Mouse (Mus musculus) spleen, postnatal 10 days (tissue): ENCODE measurements at regions not wholly inside any gene's neighbourhood (a gene's known extent, or its start where the extent isn't known, plus 50 kb on each side); places are given as distances from the start of the nearest gene placed in this dataset.

Source experiments
- DNase-seq, 2 experiments: peaks; one replicate each; pipeline ENCODE4 v3.0.0; 2021 to 2022; ENCODE audit warnings: low spot score in 2 of 2

DNA sequence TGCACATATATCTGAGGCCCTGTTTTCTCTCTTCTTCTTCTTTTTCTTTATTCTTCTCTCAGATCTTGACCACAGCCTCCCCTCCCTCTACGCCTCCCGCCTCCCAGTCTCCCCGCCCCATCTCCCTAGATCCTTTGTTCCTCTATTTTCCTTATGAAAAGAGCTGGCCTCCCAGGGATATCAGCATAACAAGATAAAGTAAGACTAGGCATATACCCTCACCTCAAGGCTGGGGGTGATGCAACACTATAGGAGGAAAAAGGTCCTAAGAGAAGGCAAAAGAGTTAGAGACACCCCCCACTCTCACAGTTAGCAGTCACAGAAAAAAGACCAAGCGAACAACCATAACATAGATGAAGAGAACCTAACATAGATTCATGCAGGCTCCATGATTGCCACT is 57.5 kb upstream of the Pgrmc2 start:
- no peak for DNase-seq

- no peak for DNase-seq
These were observed 55.1 kb upstream of the Pgrmc2 start for GRCm38 (mm10) chr3:41137931-41138330.

DNA sequence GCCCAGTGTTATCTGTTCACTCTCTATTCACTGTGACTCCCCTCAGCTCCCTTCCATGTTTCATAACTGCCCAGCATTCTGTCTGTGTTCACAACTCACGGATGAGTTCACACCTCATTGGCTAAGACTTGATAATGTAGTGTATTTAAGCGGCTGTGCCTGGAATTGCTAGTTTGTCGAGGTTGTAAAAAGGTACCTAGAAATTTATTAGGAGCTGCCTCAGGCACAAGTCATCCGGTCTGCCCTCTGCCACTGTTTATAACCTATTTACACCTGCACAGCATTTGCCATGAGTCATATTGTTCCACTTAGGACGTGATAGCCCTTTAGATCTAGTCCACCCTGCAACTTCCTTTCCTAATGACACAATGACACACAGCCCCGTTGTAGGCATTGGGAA is 50.0 kb upstream of the Pgrmc2 start:
- no peak for DNase-seq
